In the genomic region with DNA sequence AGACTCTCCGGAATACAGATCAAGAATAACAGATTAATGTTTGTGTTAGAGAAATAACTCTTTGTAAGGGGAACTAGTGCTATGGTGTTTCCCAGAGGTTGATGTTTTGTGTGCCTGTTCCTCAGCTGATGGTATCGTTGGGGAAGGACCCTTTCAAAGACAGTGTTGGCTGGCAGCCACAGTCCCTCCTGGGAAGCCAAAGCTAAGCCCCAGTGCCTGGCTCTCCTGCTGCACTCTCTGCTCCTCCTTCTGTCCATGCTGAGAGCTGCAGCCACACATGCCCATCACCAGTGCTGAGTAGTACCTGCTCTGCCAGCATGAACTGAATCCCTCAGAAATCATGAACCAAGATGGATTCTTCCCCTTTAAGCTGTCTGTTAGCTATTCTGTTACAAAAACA, we compare ENCODE assay signal across 20 mouse cellular contexts. TPM values are rescaled to one million over a fixed set of nuclear protein-coding genes. Genes with fewer than 3 reads are reported as not detected.
DNase-seq lines count a peak whose midpoint lies in the region; ATAC-seq and TF ChIP-seq lines count a peak whose summit lies in the region.
"Had no signal": no experiment of that assay in that cellular context is flagged by ENCODE, and none has a peak within 500 bp of the region (broad histone marks: within the 10 kb centered on the region; RNA-seq: fewer than 3 reads in every experiment).

No protein-coding gene starts in this region.

- H3K9ac ChIP-seq in forebrain, postnatal 0 days = no peak overlapping the region
- no peak overlapping the region for H3K9ac ChIP-seq in forebrain, embryonic 12.5 days
- no peak overlapping the region for H3K9ac ChIP-seq in lung, postnatal 0 days (replicated peaks; ENCODE audit: low read depth)
- no peak overlapping the region for H3K9ac ChIP-seq in ES-Bruce4 (ENCODE audit: low read depth, poor library complexity, severe bottlenecking)
- H3K9ac ChIP-seq: embryonic facial prominence, embryonic 12.5 days; limb, embryonic 13.5 days; liver, embryonic 14.5 days; neural tube, embryonic 13.5 days had no signal

- H3K4me3 ChIP-seq in forebrain, postnatal 0 days (ENCODE audit: low read depth, low read length) = no peak overlapping the region
- no peak overlapping the region for H3K4me3 ChIP-seq in forebrain, embryonic 12.5 days (replicated peaks)
- no peak overlapping the region for H3K4me3 ChIP-seq in lung, postnatal 0 days (ENCODE audit: low read depth, low read length)
- H3K4me3 ChIP-seq in ES-Bruce4 (ENCODE audit: low read depth, low read length) = no peak overlapping the region
- no peak overlapping the region for H3K4me3 ChIP-seq in embryonic fibroblast, embryonic 13.5 days (ENCODE audit: insufficient read depth, low read length)
- H3K4me3 ChIP-seq: embryonic facial prominence, embryonic 12.5 days; heart, adult 2 months; limb, embryonic 13.5 days; neural tube, embryonic 13.5 days had no signal

- H3K9me3 ChIP-seq in forebrain, postnatal 0 days (ENCODE audit: low read length) = no peaks in the 10 kb centered on the region
- no peaks in the 10 kb centered on the region for H3K9me3 ChIP-seq in forebrain, embryonic 12.5 days
- H3K9me3 ChIP-seq in lung, postnatal 0 days (ENCODE audit: low read length) = no peaks in the 10 kb centered on the region
- H3K9me3 ChIP-seq in ES-Bruce4 (replicated peaks; ENCODE audit: control insufficient read depth, insufficient read depth, low read length, poor library complexity, severe bottlenecking) = no peaks in the 10 kb centered on the region
- H3K9me3 ChIP-seq: embryonic facial prominence, embryonic 12.5 days; limb, embryonic 13.5 days; neural tube, embryonic 13.5 days had no signal

- 49% methylated on average over 2 of the region's 2 CpGs for WGBS in forebrain, postnatal 0 days
- WGBS in forebrain, embryonic 12.5 days = 76% methylated on average over 2 of the region's 2 CpGs
- 44% methylated on average over 2 of the region's 2 CpGs for WGBS in lung, postnatal 0 days

- H3K4me2 ChIP-seq in forebrain, postnatal 0 days (ENCODE audit: low read depth) = no peak overlapping the region
- no peak overlapping the region for H3K4me2 ChIP-seq in forebrain, embryonic 12.5 days
- H3K4me2 ChIP-seq in lung, postnatal 0 days (replicated peaks; ENCODE audit: low read depth, low read length) = no peak overlapping the region
- H3K4me2 ChIP-seq: embryonic facial prominence, embryonic 12.5 days; limb, embryonic 13.5 days; neural tube, embryonic 13.5 days had no signal

- DNase-seq in forebrain, postnatal 0 days = no peak
- DNase-seq in lung, postnatal 0 days (ENCODE audit: low spot score) = no peak
- no peak for DNase-seq in lung, postnatal 10 days
- no peak for DNase-seq in testis, postnatal 14 days (ENCODE audit: low spot score)
- DNase-seq: cerebellum, adult 9-11 months; gastrocnemius, postnatal 14 days; heart, adult 2 months; heart, postnatal 4 days; kidney, adult 18-20 months had no signal

- TF ChIP-seq POLR2A in ES-Bruce4 (IDR thresholded peaks at IDR 0.05; ENCODE audit: insufficient read depth, low read length) = no peak
- TF ChIP-seq POLR2A in embryonic fibroblast, embryonic 13.5 days (IDR thresholded peaks at IDR 0.05; ENCODE audit: low read depth, low read length) = no peak

- no peak for ATAC-seq in forebrain, postnatal 0 days
- ATAC-seq in forebrain, embryonic 12.5 days (ENCODE audit: low FRiP score) = no peak
- ATAC-seq in lung, postnatal 0 days = no peak
- ATAC-seq: hindbrain, embryonic 16.5 days had no signal

- peak; percentile 25; the same call in 1 of the 2 replicates for TF ChIP-seq CTCF in forebrain, postnatal 0 days (IDR thresholded peaks at IDR 0.05; ENCODE audit: low read depth)
- TF ChIP-seq CTCF in lung, postnatal 0 days (IDR thresholded peaks at IDR 0.05) = peak; percentile 12; the same call in 1 of the 2 replicates
- peak; percentile 13 for TF ChIP-seq CTCF in ES-Bruce4 (IDR thresholded peaks at IDR 0.05; ENCODE audit: low read depth, low read length)
- 0 out of 2 replicates have a peak, but pooled peaks have one; percentile 11 for TF ChIP-seq CTCF in embryonic fibroblast, embryonic 13.5 days (IDR thresholded peaks at IDR 0.05; ENCODE audit: borderline replicate concordance, insufficient read depth, low read length)

- H3K27ac ChIP-seq in forebrain, postnatal 0 days (ENCODE audit: low read depth, low read length) = no peak overlapping the region
- no peak overlapping the region for H3K27ac ChIP-seq in forebrain, embryonic 12.5 days
- H3K27ac ChIP-seq in lung, postnatal 0 days (ENCODE audit: low read length) = no peak overlapping the region
- no peak overlapping the region for H3K27ac ChIP-seq in ES-Bruce4 (ENCODE audit: insufficient read depth, low read length)
- H3K27ac ChIP-seq in embryonic fibroblast, embryonic 13.5 days (ENCODE audit: insufficient read depth, low read length) = no peak overlapping the region
- H3K27ac ChIP-seq: embryonic facial prominence, embryonic 12.5 days; heart, adult 2 months; kidney, postnatal 0 days; limb, embryonic 13.5 days; liver, embryonic 14.5 days; neural tube, embryonic 13.5 days had no signal

- H3K36me3 ChIP-seq in forebrain, postnatal 0 days (ENCODE audit: insufficient read depth) = no peaks in the 10 kb centered on the region
- no peaks in the 10 kb centered on the region for H3K36me3 ChIP-seq in forebrain, embryonic 12.5 days (replicated peaks)
- no peaks in the 10 kb centered on the region for H3K36me3 ChIP-seq in lung, postnatal 0 days (ENCODE audit: insufficient read depth, low read length)
- H3K36me3 ChIP-seq in ES-Bruce4 (ENCODE audit: control insufficient read depth, insufficient read depth, low read length, poor library complexity, severe bottlenecking) = no peaks in the 10 kb centered on the region
- H3K36me3 ChIP-seq: embryonic facial prominence, embryonic 12.5 days; limb, embryonic 13.5 days; neural tube, embryonic 13.5 days had no signal

- H3K4me1 ChIP-seq in forebrain, postnatal 0 days (ENCODE audit: insufficient read depth) = no peaks in the 10 kb centered on the region
- H3K4me1 ChIP-seq in forebrain, embryonic 12.5 days = no peaks in the 10 kb centered on the region
- H3K4me1 ChIP-seq in lung, postnatal 0 days (ENCODE audit: insufficient read depth, low read depth, low read length) = no peaks in the 10 kb centered on the region
- no peaks in the 10 kb centered on the region for H3K4me1 ChIP-seq in ES-Bruce4 (ENCODE audit: control insufficient read depth, insufficient read depth, low read length)
- H3K4me1 ChIP-seq in embryonic fibroblast, embryonic 13.5 days (ENCODE audit: control insufficient read depth, insufficient read depth, low read length) = no peaks in the 10 kb centered on the region
- H3K4me1 ChIP-seq: limb, embryonic 13.5 days; neural tube, embryonic 13.5 days had no signal

- no peaks in the 10 kb centered on the region for H3K27me3 ChIP-seq in forebrain, postnatal 0 days (ENCODE audit: insufficient read depth, low read length)
- H3K27me3 ChIP-seq in forebrain, embryonic 12.5 days = no peaks in the 10 kb centered on the region
- H3K27me3 ChIP-seq in lung, postnatal 0 days (replicated peaks; ENCODE audit: insufficient read depth, low read length) = no peaks in the 10 kb centered on the region
- H3K27me3 ChIP-seq in ES-Bruce4 (ENCODE audit: control insufficient read depth, insufficient read depth, low read length, poor library complexity, severe bottlenecking) = no peaks in the 10 kb centered on the region
- H3K27me3 ChIP-seq: embryonic facial prominence, embryonic 12.5 days; neural tube, embryonic 13.5 days had no signal

- TF ChIP-seq EP300 in lung, postnatal 0 days (IDR thresholded peaks at IDR 0.05) = no peak
- TF ChIP-seq EP300 in ES-Bruce4 (IDR thresholded peaks at IDR 0.05; ENCODE audit: insufficient read depth, low read depth, low read length) = no peak

RNA-seq across cellular contexts. Expression of gene Rsrc1, which starts 26.1 kb away (rescaled TPM):
- 30.5 and 33.6 TPM in 2 replicates for total RNA-seq in forebrain, postnatal 0 days (2014; rRNA removed)
- polyA plus RNA-seq in forebrain, postnatal 0 days (2015; fragmentation: Nextera tagmentation; extraction: Ambion mirVana) = 25.9 and 27.6 TPM in 2 replicates
- polyA plus RNA-seq in forebrain, embryonic 12.5 days (2016; fragmentation: Nextera tagmentation; extraction: Ambion mirVana) = 40.3 and 44.5 TPM in 2 replicates
- polyA plus RNA-seq in lung, postnatal 0 days (2015; fragmentation: Nextera tagmentation; extraction: Ambion mirVana) = 15.7 and 18.9 TPM in 2 replicates
- polyA plus RNA-seq in ES-Bruce4 (2011; ENCODE audit: insufficient read depth, insufficient read length, low read depth, missing spikeins) = 57.4 and 57.8 TPM in 2 replicates
- polyA plus RNA-seq in embryonic fibroblast, embryonic 13.5 days (2011; ENCODE audit: insufficient read length, low read depth, missing spikeins) = 36.5 and 44.9 TPM in 2 replicates

RNA-seq across cellular contexts. Expression of gene Shox2, which starts 26.4 kb away (rescaled TPM):
- 2.4 and 3.9 TPM in 2 replicates for total RNA-seq in forebrain, postnatal 0 days (2014; rRNA removed)
- 2.7 and 5.4 TPM in 2 replicates for polyA plus RNA-seq in forebrain, postnatal 0 days (2015; fragmentation: Nextera tagmentation; extraction: Ambion mirVana)
- 16.8 and 22.1 TPM in 2 replicates for polyA plus RNA-seq in forebrain, embryonic 12.5 days (2016; fragmentation: Nextera tagmentation; extraction: Ambion mirVana)
- polyA plus RNA-seq in lung, postnatal 0 days (2015; fragmentation: Nextera tagmentation; extraction: Ambion mirVana) = 0.87 and 1.4 TPM in 2 replicates
- 0.82 and 0.88 TPM in 2 replicates for polyA plus RNA-seq in ES-Bruce4 (2011; ENCODE audit: insufficient read depth, insufficient read length, low read depth, missing spikeins)
- 22.3 and 46.0 TPM in 2 replicates for polyA plus RNA-seq in embryonic fibroblast, embryonic 13.5 days (2011; ENCODE audit: insufficient read length, low read depth, missing spikeins)
- total RNA-seq: megakaryocyte-erythroid progenitor cell, adult 5-6 weeks had no signal
- polyA plus RNA-seq: frontal cortex, adult 2 months had no signal
